Mouse (Mus musculus): Measurements from ENCODE around the gene Gli3. TPM values are rescaled to one million over a fixed set of nuclear protein-coding genes. Genes with fewer than 3 reads are reported as not detected.

Gene Gli3
- polyA plus RNA-seq, 1 experiment from 2014 or later, result 0.29 TPM

GRCm38 (mm10) chr13:15464081-15464526 lies 1.1 kb downstream of the Gli3 start:
- WGBS (ENCODE audit: insufficient replicate concordance), result under 1% methylated on average over 51 of the region's 51 CpGs
- Histone ChIP-seq H3K36me3 (replicated peaks) (no peaks in the 10 kb centered on the region), H3K4me1 (replicated peaks) (no peaks in the 10 kb centered on the region), H3K4me3 (replicated peaks) (peak overlapping the region; percentile 46), H3K9me3 (replicated peaks) (no peaks in the 10 kb centered on the region), H3K9ac (no peak overlapping the region), H3K4me2 (peak overlapping the region; percentile 58), H3K27me3 (peaks cover 72% of the 10 kb centered on the region), H3K27ac (replicated peaks) (no peak overlapping the region)
- no peak for ATAC-seq (ENCODE audit: insufficient read depth)

GRCm38 (mm10) chr13:15464741-15465250 lies 1.8 kb downstream of the Gli3 start:
- Histone ChIP-seq H3K27ac (replicated peaks) (no peak overlapping the region), H3K4me2 (peak overlapping the region; percentile 58), H3K4me1 (replicated peaks) (no peaks in the 10 kb centered on the region), H3K4me3 (replicated peaks) (peak overlapping the region; percentile 46), H3K9ac (no peak overlapping the region), H3K9me3 (replicated peaks) (no peaks in the 10 kb centered on the region), H3K27me3 (peaks cover 72% of the 10 kb centered on the region), H3K36me3 (replicated peaks) (no peaks in the 10 kb centered on the region)
- 6% methylated on average over 11 of the region's 11 CpGs for WGBS (ENCODE audit: insufficient replicate concordance)
- ATAC-seq (ENCODE audit: insufficient read depth), result no peak

DNA sequence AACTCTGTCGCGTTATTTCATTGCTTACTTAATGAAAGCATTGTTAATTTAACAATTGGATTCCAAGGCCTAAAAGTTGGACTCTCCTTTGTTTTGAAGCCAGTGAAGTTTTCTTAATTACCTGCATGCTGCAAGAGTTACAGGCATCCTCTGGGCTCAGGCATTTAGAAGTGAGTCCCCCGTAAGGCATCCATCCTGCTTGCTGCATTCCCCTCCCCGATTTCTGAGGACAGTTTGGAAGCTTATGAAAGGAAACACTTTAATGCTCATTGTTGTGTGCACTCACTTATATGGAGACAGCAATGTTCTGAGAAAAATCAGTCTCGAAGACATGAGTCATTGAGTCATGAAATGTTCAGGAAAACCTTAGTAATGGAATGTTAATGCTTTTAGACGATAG lies 3.5 kb downstream of the Gli3 start:
- 54% methylated on average over 6 of the region's 6 CpGs for WGBS (ENCODE audit: insufficient replicate concordance)
- Histone ChIP-seq H3K9ac (no peak overlapping the region), H3K27me3 (peaks cover 59% of the 10 kb centered on the region), H3K9me3 (replicated peaks) (no peaks in the 10 kb centered on the region), H3K4me3 (replicated peaks) (no peak overlapping the region), H3K4me2 (no peak overlapping the region), H3K27ac (replicated peaks) (no peak overlapping the region), H3K36me3 (replicated peaks) (no peaks in the 10 kb centered on the region), H3K4me1 (replicated peaks) (no peaks in the 10 kb centered on the region)
- no peak for ATAC-seq (ENCODE audit: insufficient read depth)

GRCm38 (mm10) chr13:15467409-15467808 lies 4.4 kb downstream of the Gli3 start:
- no peak for ATAC-seq (ENCODE audit: insufficient read depth)
- Histone ChIP-seq H3K4me1 (replicated peaks) (no peaks in the 10 kb centered on the region), H3K27ac (replicated peaks) (no peak overlapping the region), H3K9me3 (replicated peaks) (no peaks in the 10 kb centered on the region), H3K36me3 (replicated peaks) (no peaks in the 10 kb centered on the region), H3K27me3 (peaks cover 50% of the 10 kb centered on the region), H3K4me2 (no peak overlapping the region), H3K4me3 (replicated peaks) (no peak overlapping the region), H3K9ac (no peak overlapping the region)
- 55% methylated on average over 3 of the region's 3 CpGs for WGBS (ENCODE audit: insufficient replicate concordance)

DNA sequence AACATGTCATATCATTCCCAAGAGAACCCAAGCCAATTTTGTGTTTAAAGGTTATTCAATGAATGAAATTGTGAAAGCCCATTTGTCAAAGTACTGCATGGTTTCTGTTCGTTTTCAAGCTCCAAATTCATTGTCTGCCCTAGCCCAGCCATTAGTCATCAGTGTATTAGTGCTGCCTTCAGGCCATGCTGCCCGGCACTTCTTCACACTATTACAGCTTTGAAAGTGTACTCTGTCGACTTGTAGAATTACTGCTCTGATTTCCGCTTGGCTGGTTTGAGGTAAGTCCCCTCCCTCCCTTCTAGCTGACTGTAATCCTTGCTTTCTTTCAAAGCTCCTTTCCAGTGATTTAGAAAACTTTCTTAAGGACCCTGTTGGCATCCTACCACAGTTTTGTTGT lies 5.4 kb downstream of the Gli3 start:
- Histone ChIP-seq H3K4me3 (replicated peaks) (no peak overlapping the region), H3K9me3 (replicated peaks) (no peaks in the 10 kb centered on the region), H3K36me3 (replicated peaks) (no peaks in the 10 kb centered on the region), H3K4me2 (no peak overlapping the region), H3K4me1 (replicated peaks) (no peaks in the 10 kb centered on the region), H3K9ac (no peak overlapping the region), H3K27me3 (peaks cover 40% of the 10 kb centered on the region), H3K27ac (replicated peaks) (no peak overlapping the region)
- WGBS (ENCODE audit: insufficient replicate concordance), result 48% methylated on average over 4 of the region's 4 CpGs
- ATAC-seq (ENCODE audit: insufficient read depth), result no peak

- Histone ChIP-seq H3K27ac (replicated peaks) (no peak overlapping the region), H3K4me3 (replicated peaks) (no peak overlapping the region), H3K4me1 (replicated peaks) (no peaks in the 10 kb centered on the region), H3K9ac (no peak overlapping the region), H3K4me2 (no peak overlapping the region), H3K27me3 (peaks cover 23% of the 10 kb centered on the region), H3K36me3 (replicated peaks) (no peaks in the 10 kb centered on the region), H3K9me3 (replicated peaks) (no peaks in the 10 kb centered on the region)
- WGBS (ENCODE audit: insufficient replicate concordance), result 65% methylated on average over 3 of the region's 3 CpGs
- ATAC-seq (ENCODE audit: insufficient read depth), result no peak
These were observed 7.0 kb downstream of the Gli3 start for GRCm38 (mm10) chr13:15470056-15470455.

GRCm38 (mm10) chr13:15472712-15473111 lies 9.7 kb downstream of the Gli3 start:
- WGBS (ENCODE audit: insufficient replicate concordance), result 63% methylated on average over 3 of the region's 3 CpGs
- H3K27ac ChIP-seq (replicated peaks), result no peak overlapping the region

GRCm38 (mm10) chr13:15474393-15474792 lies 11.4 kb downstream of the Gli3 start:
- Histone ChIP-seq H3K9ac (no peak overlapping the region), H3K27me3 (no peaks in the 10 kb centered on the region), H3K36me3 (replicated peaks) (no peaks in the 10 kb centered on the region), H3K4me2 (no peak overlapping the region), H3K4me3 (replicated peaks) (no peak overlapping the region), H3K4me1 (replicated peaks) (no peaks in the 10 kb centered on the region), H3K27ac (replicated peaks) (no peak overlapping the region), H3K9me3 (replicated peaks) (no peaks in the 10 kb centered on the region)
- 49% methylated on average over 2 of the region's 2 CpGs for WGBS (ENCODE audit: insufficient replicate concordance)
- ATAC-seq (ENCODE audit: insufficient read depth), result no peak

More at GRCm38 (mm10) chr13:15472712-15473111, 9.7 kb downstream of the Gli3 start:
- no peaks in the 10 kb centered on the region for H3K9me3 ChIP-seq (replicated peaks)
- no peak for ATAC-seq (ENCODE audit: insufficient read depth)
- H3K9ac ChIP-seq, result no peak overlapping the region
- H3K36me3 ChIP-seq (replicated peaks), result no peaks in the 10 kb centered on the region
- no peak overlapping the region for H3K4me3 ChIP-seq (replicated peaks)
- no peaks in the 10 kb centered on the region; the same call in 1 of the 2 replicates for H3K27me3 ChIP-seq
- no peak overlapping the region for H3K4me2 ChIP-seq
- no peaks in the 10 kb centered on the region for H3K4me1 ChIP-seq (replicated peaks)

GRCm38 (mm10) chr13:15486033-15486891 lies 23.2 kb downstream of the Gli3 start:
- H3K4me3 ChIP-seq (replicated peaks), result no peak overlapping the region
- no peaks in the 10 kb centered on the region for H3K4me1 ChIP-seq (replicated peaks)
- H3K4me2 ChIP-seq, result no peak overlapping the region
- no peaks in the 10 kb centered on the region for H3K36me3 ChIP-seq (replicated peaks)
- no peak for ATAC-seq (ENCODE audit: insufficient read depth)
- H3K9me3 ChIP-seq (replicated peaks), result no peaks in the 10 kb centered on the region
- H3K9ac ChIP-seq, result no peak overlapping the region
- H3K27ac ChIP-seq (replicated peaks), result no peak overlapping the region
- 58% methylated on average over 14 of the region's 14 CpGs for WGBS (ENCODE audit: insufficient replicate concordance)
- H3K27me3 ChIP-seq, result no peaks in the 10 kb centered on the region

DNA sequence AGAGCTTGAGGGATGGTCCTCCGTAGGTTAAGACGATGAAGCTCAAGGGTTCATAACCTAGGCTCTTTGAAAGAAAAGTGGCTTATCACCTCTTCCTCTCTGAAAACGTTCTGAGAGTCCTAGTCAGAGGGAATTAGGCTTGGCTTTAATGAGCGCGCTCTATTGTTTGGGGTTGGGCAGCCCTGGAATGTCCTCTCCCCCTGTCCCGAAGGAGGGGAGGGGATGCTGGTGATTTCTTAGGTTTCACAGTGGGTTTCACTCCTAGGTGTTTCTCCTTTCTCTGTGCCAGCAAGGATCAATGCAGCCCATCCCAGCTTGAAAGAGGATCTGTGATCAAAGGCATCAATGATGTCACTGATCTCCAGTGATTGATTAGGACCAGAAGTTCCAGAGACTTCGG lies 24.3 kb downstream of the Gli3 start:
- ATAC-seq (ENCODE audit: insufficient read depth), result no peak
- no peak overlapping the region for H3K9ac ChIP-seq
- WGBS (ENCODE audit: insufficient replicate concordance), result 55% methylated on average over 7 of the region's 7 CpGs

DNA sequence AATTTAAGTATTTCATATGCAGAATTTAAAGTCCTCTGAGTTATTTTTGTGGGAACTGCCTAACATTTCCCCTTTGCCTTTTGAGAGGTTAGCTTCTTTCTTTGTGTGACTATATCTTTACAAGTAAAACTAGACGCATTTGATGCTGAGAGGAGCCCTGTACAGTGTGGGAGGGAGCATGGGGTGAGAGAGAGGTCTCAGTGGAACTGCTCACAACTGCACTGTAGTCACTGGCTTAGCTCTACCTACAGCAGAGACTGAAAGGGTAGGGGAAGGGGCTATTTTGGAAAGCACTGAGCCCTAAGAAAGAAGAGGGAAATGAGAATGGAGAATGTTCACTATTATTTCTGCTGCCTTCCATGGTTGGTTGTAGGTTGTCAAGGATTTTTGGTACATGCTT lies 25.0 kb downstream of the Gli3 start:
- no peak overlapping the region for H3K4me2 ChIP-seq
- 54% methylated on average over 1 of the region's 1 CpGs for WGBS (ENCODE audit: insufficient replicate concordance)
- no peak overlapping the region for H3K9ac ChIP-seq
- H3K27ac ChIP-seq (replicated peaks), result no peak overlapping the region
- H3K27me3 ChIP-seq, result no peaks in the 10 kb centered on the region
- no peaks in the 10 kb centered on the region for H3K4me1 ChIP-seq (replicated peaks)
- no peak for ATAC-seq (ENCODE audit: insufficient read depth)
- no peaks in the 10 kb centered on the region for H3K9me3 ChIP-seq (replicated peaks)
- H3K4me3 ChIP-seq (replicated peaks), result no peak overlapping the region
- H3K36me3 ChIP-seq (replicated peaks), result no peaks in the 10 kb centered on the region

More for the DNA sequence above, 24.3 kb downstream of the Gli3 start:
- H3K36me3 ChIP-seq (replicated peaks), result no peaks in the 10 kb centered on the region
- no peaks in the 10 kb centered on the region for H3K4me1 ChIP-seq (replicated peaks)
- no peak overlapping the region for H3K4me2 ChIP-seq
- no peak overlapping the region for H3K27ac ChIP-seq (replicated peaks)
- no peaks in the 10 kb centered on the region for H3K27me3 ChIP-seq
- H3K4me3 ChIP-seq (replicated peaks), result no peak overlapping the region
- H3K9me3 ChIP-seq (replicated peaks), result no peaks in the 10 kb centered on the region

Measured in liver, embryonic 15.5 days (tissue).